Mouse (Mus musculus): Measurements from ENCODE around the gene Ubqlnl.

Gene Ubqlnl

DNA sequence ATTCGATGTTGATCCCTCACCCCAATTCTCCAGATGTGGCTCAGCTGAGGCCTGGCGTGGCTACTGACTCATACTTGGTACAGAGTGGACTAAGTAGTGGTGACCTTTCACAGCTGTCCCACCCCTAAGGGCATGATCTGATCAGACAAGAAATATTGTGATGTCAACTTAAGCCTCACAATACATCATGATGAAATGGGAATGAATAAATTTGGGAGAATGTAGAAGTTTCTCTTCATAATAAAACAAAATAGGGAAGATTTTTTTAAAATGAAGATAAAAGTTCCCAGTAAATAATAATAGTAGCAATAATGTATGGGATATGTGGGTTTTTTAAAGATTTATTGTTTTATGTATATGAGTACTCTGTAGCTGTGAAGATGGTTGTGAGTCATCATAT, at the start of gene Ubqlnl:
Gene Ubqlnl, minus strand, starts transcription at position 101 of the 400 bp plus-strand sequence.
- no peak for DNase-seq (ENCODE audit: low spot score in 2 of 2)

DNA sequence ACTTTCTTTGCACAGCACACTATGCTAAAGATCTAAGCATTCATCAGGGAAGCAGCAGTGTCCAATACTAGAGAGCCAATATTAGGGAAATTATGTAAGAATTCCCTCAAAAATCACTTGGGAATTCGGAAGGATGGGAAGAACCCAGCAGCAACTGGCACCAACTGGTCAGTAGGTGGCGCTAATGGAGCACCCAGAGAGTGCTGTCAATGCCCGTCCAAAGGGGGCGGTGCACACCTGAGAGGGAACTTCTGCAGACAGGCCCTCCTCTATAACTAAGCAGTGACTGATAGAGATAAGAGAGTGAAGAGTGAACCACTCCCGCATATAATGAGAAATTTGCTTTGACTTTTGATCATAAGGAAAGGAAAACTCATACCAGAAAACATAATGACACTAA, 49.5 kb upstream of the Ubqlnl start:
- DNase-seq (ENCODE audit: low spot score in 2 of 2) = peak; percentile 47 to 59

DNA sequence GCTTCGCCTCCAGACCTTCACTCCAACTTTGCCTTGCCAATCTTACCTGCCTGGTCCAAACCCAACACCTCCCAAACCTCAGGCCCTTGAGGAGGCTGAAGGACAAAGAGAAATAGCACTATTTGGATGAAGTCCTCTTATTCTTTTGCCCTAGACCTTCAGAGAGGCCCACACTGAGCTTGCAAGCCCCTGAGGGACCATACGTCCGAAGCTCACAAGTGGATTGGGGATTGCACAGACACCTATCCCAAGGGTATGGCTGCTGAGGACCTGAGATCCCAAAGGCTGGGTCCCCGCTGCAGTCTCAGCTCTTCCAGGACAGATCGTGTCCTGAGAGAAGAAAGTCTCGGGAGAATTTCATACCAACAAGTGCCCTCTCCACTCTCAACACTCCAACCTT, 45.5 kb upstream of the Ubqlnl start, which contains the start of gene Olfr649:
Gene Olfr649, minus strand, starts transcription at position 101 of the 400 bp plus-strand sequence.
- DNase-seq (ENCODE audit: low spot score in 2 of 2) = no peak

DNA sequence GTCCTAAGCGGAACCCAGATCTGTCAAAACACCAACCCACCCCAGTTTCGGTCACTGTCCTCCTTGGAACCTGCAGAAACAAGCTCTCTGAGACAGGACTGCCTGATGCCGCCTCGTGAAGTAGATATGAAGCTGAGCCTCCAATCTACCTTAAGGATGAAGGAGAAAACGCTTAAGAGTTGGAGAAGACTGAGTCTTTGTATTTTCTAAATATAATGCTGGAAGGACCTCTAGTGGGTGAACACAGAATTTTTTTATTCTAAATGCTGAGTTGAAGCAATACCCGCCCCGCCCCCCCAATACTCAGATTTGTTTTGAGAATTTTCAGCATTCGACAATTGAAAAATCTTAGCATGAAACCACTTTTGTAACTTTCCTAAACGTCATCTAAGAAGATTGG, 40.9 kb upstream of the Ubqlnl start:
- no peak for DNase-seq (ENCODE audit: low spot score in 2 of 2)

DNA sequence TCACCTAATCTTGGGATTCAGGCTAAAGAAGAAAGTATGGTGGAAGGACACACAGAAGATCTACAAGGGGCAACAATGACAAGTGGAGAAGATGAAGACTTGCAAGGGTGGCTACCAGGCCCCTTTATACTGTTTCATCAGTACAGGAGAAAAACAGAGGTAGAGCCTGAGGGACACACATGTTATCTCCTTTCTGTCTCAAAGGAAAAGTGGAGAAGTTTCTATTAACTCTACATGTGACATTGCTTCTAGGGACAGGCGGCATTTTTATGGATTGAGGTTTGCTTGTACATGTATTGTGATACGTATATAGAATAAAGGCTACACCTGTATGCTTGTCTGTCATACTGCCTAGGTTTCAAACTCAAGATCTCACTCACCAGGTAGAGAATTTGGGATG, 32.9 kb upstream of the Ubqlnl start, which contains the start of gene Olfr648:
Gene Olfr648, minus strand, starts transcription at position 101 of the 400 bp plus-strand sequence.
- no peak for DNase-seq (ENCODE audit: low spot score in 2 of 2)

DNA sequence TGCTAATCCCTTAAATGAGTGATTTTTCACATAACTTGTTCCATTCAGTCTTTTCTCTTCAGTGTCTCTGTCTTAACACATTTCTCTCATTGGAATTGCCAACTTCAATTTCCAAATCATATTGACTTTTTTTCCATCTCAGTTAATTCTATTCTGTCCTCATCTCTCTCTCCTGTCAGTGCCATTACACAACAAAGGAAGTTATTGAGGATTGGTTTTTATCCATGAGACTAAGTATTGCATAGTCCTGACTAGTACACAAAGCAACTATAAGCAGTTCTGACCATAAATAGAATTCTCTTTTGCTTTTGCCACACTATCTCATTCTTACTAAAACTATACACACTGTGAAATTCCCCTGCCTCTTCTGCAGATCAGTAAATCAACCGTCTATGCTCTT, 28.7 kb upstream of the Ubqlnl start:
- DNase-seq (ENCODE audit: low spot score in 2 of 2) = no peak

DNA sequence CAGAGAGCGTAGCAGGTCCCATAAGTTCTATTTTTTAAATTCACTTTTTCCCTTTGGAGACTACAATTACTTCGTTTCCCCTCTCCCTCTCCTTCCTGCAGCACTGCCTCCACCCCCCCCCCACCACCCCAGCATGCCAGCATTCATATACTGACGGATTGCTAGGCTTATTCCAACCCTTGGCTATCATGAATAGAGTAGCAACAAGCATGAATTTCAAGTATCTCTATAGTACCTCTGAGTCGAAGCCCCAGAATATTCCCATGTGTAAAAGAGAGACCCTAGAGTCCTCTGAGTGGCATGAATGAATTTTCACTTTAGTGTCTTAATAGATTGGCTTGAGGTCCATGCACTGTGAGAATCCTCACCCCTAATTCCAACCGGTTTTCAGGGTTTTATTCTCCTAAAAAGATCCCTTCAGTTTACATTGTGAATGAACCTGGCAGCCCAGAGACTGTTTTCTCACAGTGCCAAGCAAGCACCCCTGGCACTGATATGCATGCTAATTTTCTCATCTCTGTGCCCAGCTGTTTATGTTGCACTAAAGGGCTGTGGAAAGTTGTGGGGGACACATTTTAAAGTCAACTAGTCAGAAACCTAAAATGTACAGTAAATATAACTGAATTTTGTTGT, 28.2 kb upstream of the Ubqlnl start:
- no peak for DNase-seq (ENCODE audit: low spot score in 2 of 2)

DNA sequence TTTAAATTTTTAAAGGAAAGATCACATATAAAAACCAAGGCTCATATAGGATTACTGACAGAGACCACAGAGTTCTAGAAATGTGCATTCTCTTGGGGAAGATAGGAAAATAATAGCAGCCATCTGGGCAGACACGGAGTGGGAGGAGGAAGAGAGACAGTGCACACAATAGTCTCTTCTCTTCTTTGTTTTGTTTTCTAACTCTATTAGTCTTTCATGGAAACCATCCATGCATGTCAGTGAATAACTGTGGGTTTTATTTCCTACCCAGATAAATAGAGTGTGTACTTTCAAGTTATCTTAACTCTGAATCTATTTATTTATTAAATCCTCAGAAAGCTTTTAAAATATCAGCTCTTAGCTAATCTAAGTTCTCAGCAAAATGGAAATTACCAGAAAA, 24.7 kb upstream of the Ubqlnl start:
- no peak for DNase-seq (ENCODE audit: low spot score in 2 of 2)

DNA sequence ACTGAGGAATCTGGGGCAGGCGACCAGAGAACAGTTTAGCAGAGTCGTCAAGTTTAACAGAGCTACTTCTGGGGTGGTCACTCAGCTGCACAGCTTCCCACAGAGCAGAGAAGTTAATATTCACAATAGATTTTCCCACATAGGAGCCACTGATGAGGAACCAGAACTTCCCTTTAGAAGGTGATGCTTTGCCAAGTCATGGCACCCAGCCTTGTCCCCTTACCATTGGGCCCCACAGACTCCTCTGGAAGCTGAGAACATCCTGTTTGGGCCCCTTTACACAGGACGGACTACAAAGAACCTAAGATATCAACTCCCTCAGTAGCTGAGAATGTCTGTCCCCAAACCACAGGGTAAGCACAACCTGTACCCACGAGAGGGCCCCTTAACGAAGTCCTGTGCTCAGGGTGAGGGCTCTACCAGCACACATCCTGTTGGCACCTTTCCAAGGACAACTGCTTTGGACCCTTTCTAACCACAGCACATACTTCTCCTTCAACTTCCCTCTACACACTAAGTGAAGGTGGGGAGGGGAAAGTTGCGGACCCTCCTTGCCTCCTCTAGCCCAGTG, 19.4 kb upstream of the Ubqlnl start:
- DNase-seq (ENCODE audit: low spot score in 2 of 2) = no peak

DNA sequence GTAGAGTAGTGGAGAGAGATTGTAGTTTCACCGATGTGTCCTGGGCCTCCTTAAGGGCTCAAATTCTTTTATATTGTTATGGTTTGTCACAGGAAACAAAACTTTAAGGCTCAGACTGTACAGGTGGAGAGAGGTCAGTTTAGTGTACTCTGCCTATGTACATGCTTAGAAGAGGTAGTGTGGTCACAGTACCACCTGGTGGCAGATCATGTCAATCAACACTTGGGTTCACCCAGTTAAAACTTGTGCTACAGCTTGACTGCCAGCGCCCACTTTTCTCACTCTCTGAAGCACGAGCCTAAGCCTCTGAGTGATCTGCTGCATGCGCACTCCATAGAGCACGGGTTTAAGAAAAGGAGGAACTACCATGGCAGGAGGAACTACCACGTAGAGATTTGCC, 16.7 kb upstream of the Ubqlnl start:
- no peak for DNase-seq (ENCODE audit: low spot score in 2 of 2)

DNA sequence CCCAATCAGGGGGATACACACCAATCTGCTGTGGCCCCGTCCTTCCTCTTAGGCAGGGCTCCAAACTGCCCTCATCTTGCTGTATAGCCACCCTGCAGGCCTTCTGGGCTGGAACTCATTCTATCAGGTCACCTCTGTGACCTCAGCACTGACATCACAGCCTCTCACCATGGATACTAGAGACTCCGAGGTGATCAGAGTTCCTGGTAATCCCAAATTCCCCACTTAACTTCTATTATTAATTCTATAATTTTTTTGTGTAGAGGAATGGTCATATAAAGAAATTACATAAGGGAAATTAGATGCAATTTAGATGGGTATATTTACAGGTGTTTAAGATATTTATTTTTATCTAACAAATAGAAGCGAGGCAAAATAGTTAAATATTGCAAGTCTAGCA, 7.2 kb downstream of the Ubqlnl start, which contains the start of gene Ubqln3:
Gene Ubqln3, minus strand, starts transcription at position 101 of the 400 bp plus-strand sequence.
- no peak for DNase-seq (ENCODE audit: low spot score in 2 of 2)

DNA sequence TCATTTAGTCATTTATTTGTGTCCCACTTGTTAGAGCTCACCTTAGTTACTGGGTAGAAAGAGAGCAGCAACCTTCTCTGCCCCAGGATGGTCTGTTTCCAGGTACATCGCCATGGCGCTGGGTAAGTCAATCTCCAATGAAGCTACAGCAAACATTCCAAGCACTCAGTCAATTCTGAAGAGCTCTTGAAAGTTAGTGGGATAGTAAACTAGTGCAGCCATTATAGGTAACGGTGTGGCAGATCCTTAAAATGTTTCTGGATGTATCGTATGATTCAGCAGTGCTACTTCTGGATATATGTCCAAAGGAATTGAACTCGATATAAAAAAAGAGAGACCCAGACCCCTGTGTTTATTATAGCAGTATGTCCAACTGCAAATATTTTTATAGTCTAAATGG, 13.1 kb downstream of the Ubqlnl start, which contains the start of gene Olfr643:
Gene Olfr643, minus strand, starts transcription at position 101 of the 400 bp plus-strand sequence.
- DNase-seq (ENCODE audit: low spot score in 2 of 2) = no peak

DNA sequence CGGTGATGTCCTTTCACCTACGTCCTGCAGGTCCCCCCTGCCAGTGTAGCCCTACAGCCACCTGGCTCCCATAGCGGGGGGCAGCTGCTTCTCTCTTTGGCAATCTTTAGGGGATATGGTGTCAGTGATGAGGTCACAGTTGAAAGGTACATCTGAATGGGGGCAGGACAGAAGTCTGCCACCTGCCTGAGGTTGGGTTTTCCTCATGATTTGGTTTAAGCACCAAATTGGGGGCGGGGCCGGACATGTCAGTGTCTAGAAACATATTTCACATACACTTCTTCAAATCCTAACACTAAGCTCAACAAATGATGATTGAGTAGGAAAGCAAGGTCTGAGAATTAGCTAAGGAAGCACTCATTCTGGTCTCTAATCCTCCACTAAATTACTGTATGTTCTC, 20.6 kb downstream of the Ubqlnl start, which contains the start of gene Ubqln5:
Gene Ubqln5, minus strand, starts transcription at position 101 of the 400 bp plus-strand sequence.
- DNase-seq (ENCODE audit: low spot score in 2 of 2) = no peak

DNA sequence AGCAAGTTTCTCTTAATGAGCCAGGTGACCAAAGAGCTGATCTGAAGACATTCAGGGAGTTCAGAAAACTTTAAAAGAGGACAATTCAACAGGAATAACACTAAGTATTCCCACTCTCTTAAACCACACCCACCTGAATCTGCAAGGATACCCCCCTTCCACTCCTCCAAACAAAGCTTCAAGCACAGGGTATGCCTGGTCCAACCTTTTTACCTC, 45.7 kb downstream of the Ubqlnl start, which contains the start of gene Olfr646:
Gene Olfr646, plus strand, starts transcription at position 117 of the 216 bp plus-strand sequence.
- no peak for DNase-seq (ENCODE audit: low spot score in 2 of 2)

DNA sequence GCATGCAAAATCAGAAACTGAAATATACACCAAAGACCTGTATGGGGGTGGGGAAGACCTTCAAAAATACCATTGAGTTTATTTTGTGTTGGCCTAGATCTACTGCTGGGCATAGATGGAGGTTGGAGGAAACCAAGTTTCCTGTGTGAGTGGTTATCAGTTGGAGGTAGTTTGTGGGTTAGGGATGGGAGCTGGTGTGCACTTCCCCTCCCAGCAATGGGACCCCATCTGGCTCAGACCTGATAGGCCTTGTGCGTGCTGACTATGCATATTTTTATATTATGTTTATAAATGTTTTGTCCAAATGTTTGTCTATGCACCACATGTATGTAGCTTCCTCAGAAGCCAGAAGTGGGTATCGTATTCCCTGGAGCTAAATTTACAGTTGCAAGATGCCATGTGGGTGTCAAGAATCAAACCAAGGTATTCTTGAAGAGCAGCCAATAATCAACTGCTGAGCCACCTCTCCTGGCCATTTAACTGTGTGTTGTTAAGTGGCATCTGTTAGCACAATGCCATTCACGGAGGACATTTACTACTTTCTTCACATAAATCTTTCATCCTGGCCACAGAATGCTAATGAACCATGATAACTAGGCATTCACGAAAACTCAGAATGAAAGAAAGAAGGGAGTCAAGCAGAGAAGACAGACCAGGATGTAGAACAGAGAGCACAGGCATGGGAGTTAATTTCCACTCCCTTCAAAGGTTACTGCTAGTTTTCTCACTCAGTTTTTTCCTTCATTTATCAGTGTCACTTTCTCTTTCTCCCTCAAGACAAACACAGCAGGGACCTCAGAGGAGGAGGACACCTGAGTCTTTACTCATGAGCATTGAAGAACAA, 46.2 kb downstream of the Ubqlnl start:
- DNase-seq (ENCODE audit: low spot score in 2 of 2) = no peak
